Mouse (Mus musculus) ES-CJ7 (cell line): ENCODE measurements around the gene Rnf114.

Experiments
- DNase-seq: peaks from one replicate; pipeline ENCODE4 v3.0.0; 2011; ENCODE audit warnings: low read depth, low spot score

Rnf114 gene

GRCm38 (mm10) chr2:167474218-167474617 is 18.2 kb upstream of the Rnf114 start:
- DNase-seq, result no peak

GRCm38 (mm10) chr2:167475596-167475995 is 16.8 kb upstream of the Rnf114 start:
- no peak for DNase-seq

GRCm38 (mm10) chr2:167476200-167476688 is 16.2 kb upstream of the Rnf114 start:
- no peak for DNase-seq

GRCm38 (mm10) chr2:167476762-167477161 is 15.7 kb upstream of the Rnf114 start:
- DNase-seq, result no peak

DNA sequence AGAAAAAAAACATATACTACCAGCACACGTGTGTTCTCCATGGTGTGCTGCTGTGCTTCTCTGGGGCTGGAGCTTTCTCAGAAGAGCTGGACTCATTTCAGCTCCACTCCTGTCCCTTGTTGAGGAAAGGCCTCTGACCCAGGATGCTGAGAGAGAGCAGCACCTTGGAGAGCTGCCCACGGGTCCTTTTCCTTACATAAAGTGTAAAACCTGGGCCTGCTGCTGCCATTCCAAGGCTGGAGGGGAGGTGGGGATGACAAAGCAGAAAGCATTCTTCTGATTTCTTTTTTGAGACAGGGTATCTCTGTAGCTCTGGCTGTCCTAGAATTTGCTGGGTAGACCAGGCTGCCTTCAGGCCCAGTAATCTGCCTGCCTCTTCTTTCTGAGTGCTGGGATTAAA is 14.3 kb upstream of the Rnf114 start:
- DNase-seq, result peak; percentile 34

- no peak for DNase-seq
These were observed 12.9 kb upstream of the Rnf114 start for GRCm38 (mm10) chr2:167479501-167479900.

GRCm38 (mm10) chr2:167482681-167483080 is 9.8 kb upstream of the Rnf114 start:
- no peak for DNase-seq

DNA sequence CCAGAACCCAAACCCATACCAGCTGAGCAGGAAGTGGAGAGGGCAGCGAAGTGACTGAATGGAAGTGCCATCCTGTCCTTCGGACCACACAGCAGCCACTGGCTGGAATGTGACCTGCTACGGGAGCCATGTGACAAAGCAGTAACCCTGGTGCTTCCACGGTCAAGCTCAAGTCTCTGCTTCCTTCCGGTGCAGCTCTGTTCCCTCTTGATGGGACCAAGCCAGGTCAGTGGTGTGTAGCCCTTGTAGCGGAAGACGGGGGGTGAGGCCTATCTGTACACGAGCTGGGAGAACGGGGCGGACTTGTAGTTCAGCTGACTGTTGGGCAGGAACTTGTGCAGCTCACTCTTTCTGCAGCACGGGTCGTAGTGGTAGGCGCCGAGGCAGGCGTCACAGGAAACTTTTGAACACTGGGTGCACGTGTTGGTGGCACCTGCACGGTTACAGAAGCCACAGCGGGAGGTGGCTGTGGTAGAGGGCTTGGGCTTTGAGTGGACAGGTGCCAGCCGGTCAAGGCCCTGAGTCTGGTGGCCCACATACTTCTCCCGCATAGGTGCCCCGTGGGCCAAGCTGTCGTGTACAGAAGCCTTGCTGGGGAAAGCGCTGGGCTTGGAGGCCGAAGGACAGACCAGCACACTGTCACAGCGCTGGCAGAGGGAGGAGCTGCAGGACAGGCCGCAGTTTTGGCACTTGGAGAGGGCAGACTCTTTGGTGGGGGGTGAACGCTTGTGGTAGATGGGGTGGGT is 9.2 kb upstream of the Rnf114 start:
- DNase-seq, result no peak

DNA sequence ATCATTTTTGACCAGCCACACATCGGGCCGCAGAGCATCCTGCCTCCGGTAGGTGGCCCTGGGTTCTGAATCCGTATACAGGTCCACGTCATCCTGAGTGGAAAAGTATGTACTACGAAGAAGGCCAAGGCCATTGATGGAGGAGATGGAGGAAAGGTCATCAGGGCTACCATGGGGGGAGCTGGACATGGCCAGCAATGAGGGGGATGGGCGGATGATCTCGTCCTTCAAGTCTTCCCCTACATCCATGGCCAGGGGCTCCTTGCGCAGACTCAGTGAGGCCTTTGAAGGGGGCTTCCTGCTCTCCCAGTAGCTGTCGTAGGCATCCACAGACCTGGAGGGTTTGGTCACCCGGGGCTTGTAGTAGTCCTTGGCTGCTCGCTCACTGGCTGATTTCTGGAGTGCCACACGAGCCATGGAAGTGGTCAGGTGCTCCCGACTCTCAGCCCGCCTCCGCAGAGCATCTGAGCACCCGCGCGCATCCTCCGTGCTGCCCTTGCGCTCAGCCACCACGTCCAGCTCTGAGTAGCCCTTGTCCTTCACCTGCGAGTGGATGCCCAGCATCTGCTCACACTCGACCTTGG is 8.5 kb upstream of the Rnf114 start:
- DNase-seq, result no peak

DNA sequence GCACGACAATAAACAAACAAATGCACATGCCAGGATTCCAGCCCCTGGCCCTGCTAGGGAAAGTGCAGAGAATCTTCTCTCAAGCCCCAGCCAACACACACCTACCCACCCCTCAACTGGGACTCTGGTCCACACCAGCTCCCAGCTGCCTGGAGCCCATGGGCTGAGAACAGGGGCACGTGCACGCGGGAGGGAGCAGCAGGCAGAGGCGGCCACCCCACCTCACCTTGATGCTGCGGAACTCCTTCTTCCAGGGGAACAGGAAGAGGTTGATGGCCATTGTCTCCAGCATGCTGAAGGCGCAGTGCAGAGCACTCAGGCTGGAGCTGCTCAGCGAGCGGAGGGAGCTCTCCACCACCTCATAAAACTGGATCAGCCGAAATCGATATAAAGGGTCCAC is 7.5 kb upstream of the Rnf114 start:
- no peak for DNase-seq

GRCm38 (mm10) chr2:167485501-167486377 is 6.7 kb upstream of the Rnf114 start:
- DNase-seq, result no peak

DNA sequence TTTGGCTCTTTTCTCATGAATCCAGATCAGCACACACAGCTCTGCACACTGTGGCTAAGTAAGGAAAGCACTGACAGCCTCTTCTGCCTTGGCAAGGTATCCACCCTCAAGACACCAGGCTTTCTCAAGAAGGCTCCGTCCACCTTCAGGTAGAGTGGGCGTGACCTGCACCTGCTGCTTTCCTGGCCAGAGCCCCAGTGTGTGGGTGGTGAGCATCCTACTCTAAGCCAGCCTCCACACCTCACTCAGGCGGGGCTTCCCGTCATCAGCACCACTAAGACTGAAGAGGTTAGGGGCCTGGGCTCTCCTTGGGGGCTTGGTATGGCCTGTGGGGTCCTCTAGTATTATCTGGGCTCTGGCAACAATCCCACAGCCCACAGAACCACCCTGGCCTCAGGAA is 5.9 kb upstream of the Rnf114 start:
- DNase-seq, result no peak

DNA sequence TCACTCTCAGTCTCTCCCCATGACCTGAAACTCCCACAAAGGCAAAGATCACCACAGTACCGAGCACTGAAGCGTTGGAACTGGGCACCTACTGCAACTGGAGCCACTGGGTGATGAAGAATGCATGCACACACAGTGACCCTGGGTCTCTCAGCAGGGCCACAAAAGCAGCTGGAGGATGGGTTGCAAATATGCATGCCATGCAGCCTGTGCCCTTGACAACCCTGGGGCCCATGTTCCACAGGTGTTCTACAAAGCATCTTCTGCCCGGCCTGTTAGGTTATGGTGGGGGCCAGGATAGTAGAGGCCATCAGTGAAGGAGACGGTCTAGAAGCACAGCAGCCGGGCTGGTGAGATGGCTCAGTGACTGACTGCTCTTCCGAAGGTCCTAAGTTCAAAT is 4.9 kb upstream of the Rnf114 start:
- no peak for DNase-seq

DNA sequence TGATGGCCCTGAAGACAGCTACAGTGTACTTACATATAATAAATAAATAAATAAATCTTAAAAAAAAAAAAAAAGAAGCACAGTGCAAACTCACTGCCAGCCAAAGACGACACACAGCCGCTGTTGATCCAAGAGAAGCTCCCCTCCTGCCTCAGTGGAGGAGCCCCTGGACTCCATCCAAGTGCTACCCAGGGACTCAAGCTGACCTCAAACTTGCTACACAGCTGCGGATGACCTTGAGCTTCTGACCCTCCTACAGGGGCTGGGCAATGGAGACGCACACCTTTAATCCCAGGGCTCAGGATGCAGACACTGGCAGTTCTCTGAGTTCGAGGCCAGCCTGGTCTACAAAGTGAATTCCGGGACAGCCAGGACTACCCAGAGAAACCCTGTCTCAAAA is 4.5 kb upstream of the Rnf114 start:
- no peak for DNase-seq

DNA sequence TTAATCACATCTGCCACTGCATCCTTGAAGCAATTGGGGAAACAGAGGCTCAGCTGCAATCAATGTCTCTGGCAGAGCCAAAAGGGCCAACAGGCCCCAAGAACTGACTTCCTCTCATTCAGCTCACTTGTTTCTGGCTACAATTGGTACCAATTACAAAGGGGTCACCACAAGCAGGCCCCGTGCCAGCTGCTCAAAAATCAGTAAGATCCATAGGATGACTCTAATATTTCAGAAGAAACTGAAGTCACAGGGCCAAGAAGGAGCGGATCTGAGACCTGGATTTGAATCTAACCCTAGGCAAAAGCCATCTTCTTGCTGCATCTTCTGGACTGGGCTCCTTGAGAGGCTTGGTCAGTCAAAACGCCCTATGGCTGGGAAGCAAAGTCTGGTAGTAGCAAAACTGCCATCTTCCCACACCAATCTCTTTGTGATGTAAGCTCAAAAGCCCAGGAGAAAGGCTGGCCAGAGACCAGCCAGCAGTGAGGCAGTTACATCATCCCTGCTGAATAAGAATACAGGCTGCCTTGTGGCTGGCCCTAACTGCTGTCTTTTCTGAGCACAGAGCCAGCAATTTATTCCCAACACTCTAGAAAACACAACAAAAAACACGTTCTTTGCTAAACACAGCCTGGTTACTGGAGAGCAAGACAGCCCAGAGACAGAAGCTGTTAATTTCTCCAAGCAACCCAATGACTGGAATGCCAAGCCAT is 1.5 kb upstream of the Rnf114 start:
- no peak for DNase-seq

GRCm38 (mm10) chr2:167492713-167493636 is 530 bp downstream of the Rnf114 start, which contains the start of gene Spata2:
TSS of gene Spata2 (minus strand) at chr2:167492887.
- DNase-seq, result peak; percentile 84

DNA sequence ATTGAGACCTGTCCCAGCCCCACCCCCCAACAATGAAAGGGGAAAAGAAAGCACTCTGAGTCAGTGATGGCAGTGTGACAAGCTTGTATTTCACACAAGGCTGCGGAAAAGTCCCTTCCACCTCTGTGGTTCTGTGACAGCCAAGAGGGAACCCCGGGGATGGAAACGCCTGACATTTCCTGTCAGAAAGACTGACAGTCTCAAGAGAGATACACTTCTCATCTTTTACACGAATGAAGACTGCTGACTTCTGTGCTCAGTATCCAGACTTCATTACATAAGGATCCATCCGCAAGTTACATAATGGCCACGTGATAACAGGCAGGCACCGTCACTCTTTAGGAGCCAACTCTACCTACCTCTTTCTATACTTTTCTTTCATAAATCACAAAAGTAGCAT is 4.0 kb downstream of the Rnf114 start:
- no peak for DNase-seq

DNA sequence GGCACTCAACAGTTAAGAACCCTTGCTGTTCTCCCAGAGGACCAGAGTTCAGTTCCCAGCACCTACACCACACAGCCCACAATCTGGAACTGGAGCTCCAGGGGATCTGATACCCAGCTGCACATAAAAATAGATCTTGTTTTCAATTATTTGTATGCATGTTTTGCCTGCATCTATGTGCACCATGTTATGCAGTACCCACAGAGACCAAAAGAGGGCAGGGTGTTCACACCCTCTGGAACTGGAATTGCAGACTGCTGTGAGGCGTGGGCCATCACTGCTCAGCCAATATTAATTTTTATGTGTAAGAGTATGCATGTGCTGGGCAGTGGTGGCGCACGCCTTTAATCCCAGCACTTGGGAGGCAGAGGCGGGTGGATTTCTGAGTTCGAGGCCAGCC is 4.8 kb downstream of the Rnf114 start:
- peak; percentile 46 for DNase-seq

GRCm38 (mm10) chr2:167502554-167503252 is 10.3 kb downstream of the Rnf114 start:
- peak; percentile 91 for DNase-seq
